Mouse (Mus musculus): ENCODE results near the gene Itga10. TPM values are rescaled to one million over a fixed set of nuclear protein-coding genes. Genes with fewer than 3 reads are reported as not detected.
"Not testable (repeated sequence)": the region's sequence is repeated elsewhere in the genome, so short reads cannot be mapped to it uniquely, and the experiment has no call there.

Itga10 gene
- polyA plus RNA-seq, 1 experiment from 2014 or later: 0.61 TPM

- Histone ChIP-seq H3K4me1 (replicated peaks; ENCODE audit: control insufficient read depth, insufficient read depth, low read length) (peaks cover 36% of the 10 kb centered on the region), H3K4me3 (ENCODE audit: low read depth, low read length) (peak within 1 kb of the TSS; percentile 65)
- under 1% methylated on average over 27 of the region's 27 CpGs for WGBS
Measured at GRCm38 (mm10) chr3:96600639-96601250, 44.6 kb upstream of the Itga10 start, which contains the start of gene Lix1l. Gene Lix1l (plus strand): TSS chr3:96601149.

GRCm38 (mm10) chr3:96601251-96601787, 44.1 kb upstream of the Itga10 start:
- H3K36me3 ChIP-seq (ENCODE audit: control insufficient read depth, insufficient read depth, low read length): peaks cover 10% of the 10 kb centered on the region; the same call in 1 of the 2 replicates
- no peaks in the 10 kb centered on the region for H3K9me3 ChIP-seq (ENCODE audit: control insufficient read depth, low read length)
- peak overlapping the region; percentile 94 for H3K27ac ChIP-seq (ENCODE audit: low read depth)
- under 1% methylated on average over 30 of the region's 40 CpGs for WGBS
- H3K4me3 ChIP-seq (ENCODE audit: low read depth, low read length): peak overlapping the region; percentile 65
- peak; percentile 57 for ATAC-seq (replicated peaks; ENCODE audit: low FRiP score, low TSS enrichment, low read depth)
- peak overlapping the region; percentile 74 for H3K4me2 ChIP-seq (ENCODE audit: low read length)
- peaks cover 13% of the 10 kb centered on the region; the same call in 1 of the 2 replicates for H3K27me3 ChIP-seq (replicated peaks; ENCODE audit: control insufficient read depth, insufficient read depth, low read length)
- peaks cover 30% of the 10 kb centered on the region for H3K4me1 ChIP-seq (replicated peaks; ENCODE audit: control insufficient read depth, insufficient read depth, low read length)
- peak; percentile 79 for DNase-seq (ENCODE audit: low spot score)
- peak overlapping the region; percentile 70 for H3K9ac ChIP-seq (ENCODE audit: low read length)

More at GRCm38 (mm10) chr3:96600639-96601250, 44.6 kb upstream of the Itga10 start, which contains the start of gene Lix1l:
- peak within 1 kb of the TSS; percentile 74 for H3K4me2 ChIP-seq (ENCODE audit: low read length)
- H3K36me3 ChIP-seq (ENCODE audit: control insufficient read depth, insufficient read depth, low read length): peaks cover 10% of the 10 kb centered on the region; the same call in 1 of the 2 replicates
- H3K9ac ChIP-seq (ENCODE audit: low read length): peak within 1 kb of the TSS; percentile 70
- no peaks in the 10 kb centered on the region for H3K9me3 ChIP-seq (ENCODE audit: control insufficient read depth, low read length)
- peak within 1 kb of the TSS; percentile 94 for H3K27ac ChIP-seq (ENCODE audit: low read depth)
- peaks cover 17% of the 10 kb centered on the region; the same call in 1 of the 2 replicates for H3K27me3 ChIP-seq (replicated peaks; ENCODE audit: control insufficient read depth, insufficient read depth, low read length)
- peak; percentile 91 for DNase-seq (ENCODE audit: low spot score)
- ATAC-seq (replicated peaks; ENCODE audit: low FRiP score, low TSS enrichment, low read depth): peak; percentile 91

- 22% methylated on average over 10 of the region's 10 CpGs for WGBS
- peaks cover 22% of the 10 kb centered on the region for H3K4me1 ChIP-seq (replicated peaks; ENCODE audit: control insufficient read depth, insufficient read depth, low read length)
- ATAC-seq (replicated peaks; ENCODE audit: low FRiP score, low TSS enrichment, low read depth): no peak
Measured at GRCm38 (mm10) chr3:96601941-96602703, 43.3 kb upstream of the Itga10 start.

GRCm38 (mm10) chr3:96602704-96603084, 42.7 kb upstream of the Itga10 start:
- H3K4me2 ChIP-seq (ENCODE audit: low read length): peak overlapping the region; percentile 74
- peak overlapping the region; percentile 65 for H3K4me3 ChIP-seq (ENCODE audit: low read depth, low read length)
- DNase-seq (ENCODE audit: low spot score): no peak
- no peak for ATAC-seq (replicated peaks; ENCODE audit: low FRiP score, low TSS enrichment, low read depth)
- peak overlapping the region; percentile 94 for H3K27ac ChIP-seq (ENCODE audit: low read depth)
- H3K27me3 ChIP-seq (replicated peaks; ENCODE audit: control insufficient read depth, insufficient read depth, low read length): 0 out of 2 replicates have a peak, but pooled peaks cover 9% of the 10 kb centered on the region
- peak overlapping the region; percentile 70 for H3K9ac ChIP-seq (ENCODE audit: low read length)
- peaks cover 20% of the 10 kb centered on the region for H3K4me1 ChIP-seq (replicated peaks; ENCODE audit: control insufficient read depth, insufficient read depth, low read length)
- H3K9me3 ChIP-seq (ENCODE audit: control insufficient read depth, low read length): no peaks in the 10 kb centered on the region
- WGBS: 23% methylated on average over 5 of the region's 5 CpGs
- peaks cover 10% of the 10 kb centered on the region; the same call in 1 of the 2 replicates for H3K36me3 ChIP-seq (ENCODE audit: control insufficient read depth, insufficient read depth, low read length)

More at GRCm38 (mm10) chr3:96601941-96602703, 43.3 kb upstream of the Itga10 start:
- peak overlapping the region; percentile 70 for H3K9ac ChIP-seq (ENCODE audit: low read length)
- no peaks in the 10 kb centered on the region for H3K9me3 ChIP-seq (ENCODE audit: control insufficient read depth, low read length)
- H3K4me3 ChIP-seq (ENCODE audit: low read depth, low read length): peak overlapping the region; percentile 65
- H3K36me3 ChIP-seq (ENCODE audit: control insufficient read depth, insufficient read depth, low read length): peaks cover 10% of the 10 kb centered on the region; the same call in 1 of the 2 replicates
- H3K27me3 ChIP-seq (replicated peaks; ENCODE audit: control insufficient read depth, insufficient read depth, low read length): 0 out of 2 replicates have a peak, but pooled peaks cover 9% of the 10 kb centered on the region
- H3K4me2 ChIP-seq (ENCODE audit: low read length): peak overlapping the region; percentile 74
- DNase-seq (ENCODE audit: low spot score): no peak
- H3K27ac ChIP-seq (ENCODE audit: low read depth): peak overlapping the region; percentile 94

GRCm38 (mm10) chr3:96603311-96603710, 42.1 kb upstream of the Itga10 start:
- ATAC-seq (replicated peaks; ENCODE audit: low FRiP score, low TSS enrichment, low read depth) (no peak), DNase-seq (ENCODE audit: low spot score) (no peak)

GRCm38 (mm10) chr3:96606007-96606406, 39.4 kb upstream of the Itga10 start:
- H3K36me3 ChIP-seq (ENCODE audit: control insufficient read depth, insufficient read depth, low read length): peaks cover 13% of the 10 kb centered on the region
- H3K4me1 ChIP-seq (replicated peaks; ENCODE audit: control insufficient read depth, insufficient read depth, low read length): not testable (repeated sequence)

More at GRCm38 (mm10) chr3:96603311-96603710, 42.1 kb upstream of the Itga10 start:
- H3K27me3 ChIP-seq (replicated peaks; ENCODE audit: control insufficient read depth, insufficient read depth, low read length): 0 out of 2 replicates have a peak, but pooled peaks cover 9% of the 10 kb centered on the region
- H3K4me2 ChIP-seq (ENCODE audit: low read length): peak overlapping the region; percentile 74
- H3K9me3 ChIP-seq (ENCODE audit: control insufficient read depth, low read length): no peaks in the 10 kb centered on the region
- H3K36me3 ChIP-seq (ENCODE audit: control insufficient read depth, insufficient read depth, low read length): peaks cover 10% of the 10 kb centered on the region; the same call in 1 of the 2 replicates
- 69% methylated on average over 5 of the region's 5 CpGs for WGBS
- no peak overlapping the region for H3K27ac ChIP-seq (ENCODE audit: low read depth)
- H3K9ac ChIP-seq (ENCODE audit: low read length): peak overlapping the region; percentile 70
- H3K4me1 ChIP-seq (replicated peaks; ENCODE audit: control insufficient read depth, insufficient read depth, low read length): peaks cover 18% of the 10 kb centered on the region
- H3K4me3 ChIP-seq (ENCODE audit: low read depth, low read length): peak overlapping the region; percentile 65

GRCm38 (mm10) chr3:96606618-96607017, 38.8 kb upstream of the Itga10 start:
- DNase-seq (ENCODE audit: low spot score): no peak
- WGBS: 92% methylated on average over 4 of the region's 4 CpGs
- Histone ChIP-seq H3K9ac (ENCODE audit: low read length) (no peak overlapping the region), H3K4me2 (ENCODE audit: low read length) (no peak overlapping the region), H3K27me3 (replicated peaks; ENCODE audit: control insufficient read depth, insufficient read depth, low read length) (no peaks in the 10 kb centered on the region), H3K36me3 (ENCODE audit: control insufficient read depth, insufficient read depth, low read length) (peaks cover 18% of the 10 kb centered on the region), H3K4me3 (ENCODE audit: low read depth, low read length) (no peak overlapping the region), H3K9me3 (ENCODE audit: control insufficient read depth, low read length) (no peaks in the 10 kb centered on the region), H3K4me1 (replicated peaks; ENCODE audit: control insufficient read depth, insufficient read depth, low read length) (peaks cover 10% of the 10 kb centered on the region; the same call in 1 of the 2 replicates), H3K27ac (ENCODE audit: low read depth) (no peak overlapping the region)
- no peak for ATAC-seq (replicated peaks; ENCODE audit: low FRiP score, low TSS enrichment, low read depth)

More at GRCm38 (mm10) chr3:96606007-96606406, 39.4 kb upstream of the Itga10 start:
- H3K4me2 ChIP-seq (ENCODE audit: low read length); H3K9ac ChIP-seq (ENCODE audit: low read length); H3K4me3 ChIP-seq (ENCODE audit: low read depth, low read length); H3K9me3 ChIP-seq (ENCODE audit: control insufficient read depth, low read length); ATAC-seq (replicated peaks; ENCODE audit: low FRiP score, low TSS enrichment, low read depth); H3K27ac ChIP-seq (ENCODE audit: low read depth); H3K27me3 ChIP-seq (replicated peaks; ENCODE audit: control insufficient read depth, insufficient read depth, low read length); DNase-seq (ENCODE audit: low spot score): not testable (repeated sequence)
- WGBS: 94% methylated on average over 3 of the region's 4 CpGs

- DNase-seq (ENCODE audit: low spot score) (no peak), ATAC-seq (replicated peaks; ENCODE audit: low FRiP score, low TSS enrichment, low read depth) (no peak)
- no peak overlapping the region for H3K9ac ChIP-seq (ENCODE audit: low read length)
- WGBS: 92% methylated on average over 3 of the region's 3 CpGs
- H3K9me3 ChIP-seq (ENCODE audit: control insufficient read depth, low read length): no peaks in the 10 kb centered on the region
- no peaks in the 10 kb centered on the region for H3K27me3 ChIP-seq (replicated peaks; ENCODE audit: control insufficient read depth, insufficient read depth, low read length)
- H3K4me2 ChIP-seq (ENCODE audit: low read length): no peak overlapping the region
- H3K36me3 ChIP-seq (ENCODE audit: control insufficient read depth, insufficient read depth, low read length): peaks cover 70% of the 10 kb centered on the region
- no peak overlapping the region for H3K4me3 ChIP-seq (ENCODE audit: low read depth, low read length)
- no peaks in the 10 kb centered on the region for H3K4me1 ChIP-seq (replicated peaks; ENCODE audit: control insufficient read depth, insufficient read depth, low read length)
- no peak overlapping the region for H3K27ac ChIP-seq (ENCODE audit: low read depth)
Measured at GRCm38 (mm10) chr3:96617941-96618340, 27.4 kb upstream of the Itga10 start.
